In the genomic region with DNA sequence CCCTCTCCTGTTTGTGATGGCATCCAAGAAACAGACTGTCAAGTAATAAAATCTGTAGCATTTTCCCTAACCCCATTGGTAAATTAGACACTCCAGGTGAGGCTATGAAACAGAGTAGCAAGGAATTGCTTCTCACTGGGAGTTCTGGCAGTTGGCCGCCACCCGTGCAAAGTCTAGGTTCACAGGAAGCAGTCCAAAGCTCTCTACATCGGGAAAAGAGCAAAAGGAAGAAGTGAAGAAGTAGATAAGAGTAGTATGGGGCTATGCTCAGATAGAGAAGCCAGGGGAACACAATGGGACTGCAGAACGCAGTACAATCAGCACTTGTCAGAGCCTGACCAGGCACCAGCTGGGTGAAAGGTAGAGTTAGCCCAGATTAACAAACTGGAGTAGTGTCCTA, we compare ENCODE assay signal across 25 mouse cellular contexts.
DNase-seq lines count a peak whose midpoint lies in the region; ATAC-seq and TF ChIP-seq lines count a peak whose summit lies in the region.
"Had no signal": no experiment of that assay in that cellular context is flagged by ENCODE, and none has a peak within 500 bp of the region (broad histone marks: within the 10 kb centered on the region; RNA-seq: fewer than 3 reads in every experiment).

No protein-coding gene starts in this region.

- H3K9ac ChIP-seq in liver, adult 2 months (ENCODE audit: low read depth, low read length) = peak overlapping the region; percentile 37; the same call in 1 of the 2 replicates
- H3K9ac ChIP-seq in liver, postnatal 0 days (replicated peaks) = no peak overlapping the region
- no peak overlapping the region for H3K9ac ChIP-seq in intestine, embryonic 16.5 days (ENCODE audit: low read depth, low read length)
- H3K9ac ChIP-seq: embryonic facial prominence, embryonic 13.5 days; embryonic facial prominence, embryonic 15.5 days; forebrain, embryonic 12.5 days had no signal

- intact Hi-C loops in heart, postnatal 36 days (cut with DNase I) = no loop called here

- H3K36me3 ChIP-seq in liver, adult 2 months (ENCODE audit: control insufficient read depth, insufficient read depth, low read length) = no peaks in the 10 kb centered on the region
- no peaks in the 10 kb centered on the region for H3K36me3 ChIP-seq in liver, postnatal 0 days (replicated peaks; ENCODE audit: insufficient read depth, low read length)
- no peaks in the 10 kb centered on the region for H3K36me3 ChIP-seq in intestine, embryonic 16.5 days (ENCODE audit: control insufficient read depth, insufficient read depth, low read length)
- H3K36me3 ChIP-seq: embryonic facial prominence, embryonic 13.5 days; embryonic facial prominence, embryonic 15.5 days; forebrain, embryonic 10.5 days; forebrain, embryonic 12.5 days; G1E had no signal

- DNase-seq in heart, adult 11 months = peak; percentile 74
- no peak for DNase-seq in heart, postnatal 36 days
- peak; percentile 69 for DNase-seq in liver, adult 2 months (ENCODE audit: extremely low read depth, low read depth, low spot score)
- DNase-seq in liver, postnatal 0 days = no peak
- DNase-seq: adrenal gland, adult 8-10 months; adrenal gland, postnatal 14 days; adrenal gland, postnatal 36 days; B cell, adult 2 months; cerebellum, adult 11-12 months; cerebellum, adult 2 months; cerebellum, adult 9-10 months; cerebellum, postnatal 10 days; cerebellum, postnatal 25 days had no signal

- no peaks in the 10 kb centered on the region for H3K9me3 ChIP-seq in liver, postnatal 0 days (ENCODE audit: low read length)
- no peaks in the 10 kb centered on the region for H3K9me3 ChIP-seq in intestine, embryonic 16.5 days (ENCODE audit: control insufficient read depth, low read length)
- H3K9me3 ChIP-seq: embryonic facial prominence, embryonic 13.5 days; embryonic facial prominence, embryonic 15.5 days; forebrain, embryonic 10.5 days; forebrain, embryonic 12.5 days had no signal

- TF ChIP-seq EP300 in liver, postnatal 0 days (IDR thresholded peaks at IDR 0.05; ENCODE audit: low read depth) = no peak

- ATAC-seq in liver, postnatal 0 days = no peak
- peak; percentile 56; the same call in 1 of the 2 replicates for ATAC-seq in intestine, embryonic 16.5 days
- ATAC-seq: activated CD4-positive, CD25-positive, alpha-beta regulatory T cell, adult 4 months; CD4-positive, CD25-positive, alpha-beta regulatory T cell, adult 4 months; forebrain, embryonic 14.5 days; forebrain, embryonic 16.5 days; Patski had no signal

- H3K27me3 ChIP-seq in liver, adult 2 months (ENCODE audit: control insufficient read depth, insufficient read depth, low read length) = no peaks in the 10 kb centered on the region
- H3K27me3 ChIP-seq in liver, postnatal 0 days (ENCODE audit: insufficient read depth, low read length) = no peaks in the 10 kb centered on the region
- no peaks in the 10 kb centered on the region for H3K27me3 ChIP-seq in intestine, embryonic 16.5 days (replicated peaks; ENCODE audit: control insufficient read depth, insufficient read depth, low read length)
- H3K27me3 ChIP-seq: embryonic facial prominence, embryonic 13.5 days; embryonic facial prominence, embryonic 15.5 days; forebrain, embryonic 12.5 days; Patski had no signal

- H3K4me2 ChIP-seq in liver, postnatal 0 days (ENCODE audit: low read depth, low read length) = no peak overlapping the region
- H3K4me2 ChIP-seq in intestine, embryonic 16.5 days (ENCODE audit: low read depth, low read length) = no peak overlapping the region
- H3K4me2 ChIP-seq: embryonic facial prominence, embryonic 13.5 days; embryonic facial prominence, embryonic 15.5 days; forebrain, embryonic 12.5 days had no signal

- H3K4me1 ChIP-seq in liver, adult 2 months (ENCODE audit: control insufficient read depth, insufficient read depth, low read length) = peaks cover 41% of the 10 kb centered on the region
- H3K4me1 ChIP-seq in liver, postnatal 0 days (ENCODE audit: insufficient read depth) = 0 out of 2 replicates have a peak, but pooled peaks cover 3% of the 10 kb centered on the region
- no peaks in the 10 kb centered on the region for H3K4me1 ChIP-seq in intestine, embryonic 16.5 days (ENCODE audit: control insufficient read depth, insufficient read depth, low read length)
- H3K4me1 ChIP-seq: embryonic facial prominence, embryonic 13.5 days; embryonic facial prominence, embryonic 15.5 days; forebrain, embryonic 12.5 days had no signal

- WGBS in liver, adult 2 months = 11% methylated on average over 4 of the region's 4 CpGs
- WGBS in liver, postnatal 0 days (ENCODE audit: insufficient replicate concordance) = 25% methylated on average over 4 of the region's 4 CpGs
- 64% methylated on average over 4 of the region's 4 CpGs for WGBS in intestine, embryonic 16.5 days

- no peaks in the 10 kb centered on the region for H3K79me2 ChIP-seq in liver, adult 2 months (ENCODE audit: control insufficient read depth, insufficient read depth, low read length)

- TF ChIP-seq POLR2A in liver, adult 2 months (IDR thresholded peaks at IDR 0.05; ENCODE audit: extremely low read depth, insufficient read depth, low read length) = no peak

- H3K4me3 ChIP-seq in liver, adult 2 months (ENCODE audit: insufficient read depth, low read depth, low read length) = no peak overlapping the region
- no peak overlapping the region for H3K4me3 ChIP-seq in liver, postnatal 0 days (ENCODE audit: low read depth, low read length)
- H3K4me3 ChIP-seq in intestine, embryonic 16.5 days (ENCODE audit: low read length) = no peak overlapping the region
- H3K4me3 ChIP-seq: embryonic facial prominence, embryonic 13.5 days; embryonic facial prominence, embryonic 15.5 days; erythroblast, embryonic 14.5 days; forebrain, embryonic 10.5 days; forebrain, embryonic 12.5 days had no signal

- peak overlapping the region; percentile 54; the same call in 1 of the 2 replicates for H3K27ac ChIP-seq in liver, adult 2 months (replicated peaks; ENCODE audit: insufficient read depth, low read depth, low read length)
- no peak overlapping the region for H3K27ac ChIP-seq in liver, postnatal 0 days (ENCODE audit: low read depth)
- no peak overlapping the region for H3K27ac ChIP-seq in intestine, embryonic 16.5 days (ENCODE audit: low read length)
- H3K27ac ChIP-seq: embryonic facial prominence, embryonic 13.5 days; embryonic facial prominence, embryonic 15.5 days; forebrain, embryonic 10.5 days; forebrain, embryonic 12.5 days had no signal

- no peak for TF ChIP-seq CTCF in liver, adult 2 months (IDR thresholded peaks at IDR 0.05; ENCODE audit: low read depth, low read length)
- TF ChIP-seq CTCF in liver, postnatal 0 days (IDR thresholded peaks at IDR 0.05; ENCODE audit: low read depth) = no peak

Comparison
In these comparisons a context has a peak if more than half of its experiments do, and no peak if none do; other contexts are left out.
1. DNase-seq: peak in heart, adult 11 months (single experiment) and liver, adult 2 months (single experiment); none in heart, postnatal 36 days (0 of 2) and liver, postnatal 0 days (single experiment).